Mouse (Mus musculus): ENCODE measurements around the gene Sox5.

Gene Sox5

GRCm38 (mm10) chr6:144716376-144716775, 65.4 kb downstream of the Sox5 start:
- DNase-seq (ENCODE audit: low read depth, low spot score) = no peak

- no peak for DNase-seq (ENCODE audit: low read depth, low spot score)
Measured at GRCm38 (mm10) chr6:144711841-144712240, 69.9 kb downstream of the Sox5 start.

- no peak for DNase-seq (ENCODE audit: low read depth, low spot score)
Measured at GRCm38 (mm10) chr6:144710816-144711215, 71.0 kb downstream of the Sox5 start.

GRCm38 (mm10) chr6:144709614-144710180, 72.1 kb downstream of the Sox5 start:
- DNase-seq (ENCODE audit: low read depth, low spot score) = no peak

GRCm38 (mm10) chr6:144708410-144708809, 73.4 kb downstream of the Sox5 start:
- no peak for DNase-seq (ENCODE audit: low read depth, low spot score)

GRCm38 (mm10) chr6:144707976-144708375, 73.8 kb downstream of the Sox5 start:
- no peak for DNase-seq (ENCODE audit: low read depth, low spot score)

- DNase-seq (ENCODE audit: low read depth, low spot score) = no peak
Measured at GRCm38 (mm10) chr6:144704962-144705361, 76.8 kb downstream of the Sox5 start.

GRCm38 (mm10) chr6:144695660-144696059, 86.1 kb downstream of the Sox5 start:
- DNase-seq (ENCODE audit: low read depth, low spot score) = no peak

GRCm38 (mm10) chr6:144693211-144693899, 88.4 kb downstream of the Sox5 start:
- no peak for DNase-seq (ENCODE audit: low read depth, low spot score)

- no peak for DNase-seq (ENCODE audit: low read depth, low spot score)
Measured at GRCm38 (mm10) chr6:144691298-144692041, 90.3 kb downstream of the Sox5 start.

GRCm38 (mm10) chr6:144689076-144689475, 92.7 kb downstream of the Sox5 start:
- no peak for DNase-seq (ENCODE audit: low read depth, low spot score)

- DNase-seq (ENCODE audit: low read depth, low spot score) = no peak
Measured at GRCm38 (mm10) chr6:144687681-144688080, 94.1 kb downstream of the Sox5 start.

GRCm38 (mm10) chr6:144681045-144681789, 100.6 kb downstream of the Sox5 start:
- DNase-seq (ENCODE audit: low read depth, low spot score) = no peak

GRCm38 (mm10) chr6:144677491-144678133, 104.2 kb downstream of the Sox5 start:
- DNase-seq (ENCODE audit: low read depth, low spot score) = peak; percentile 38

GRCm38 (mm10) chr6:144675111-144675510, 106.7 kb downstream of the Sox5 start:
- no peak for DNase-seq (ENCODE audit: low read depth, low spot score)

GRCm38 (mm10) chr6:144673906-144674305, 107.9 kb downstream of the Sox5 start:
- peak; percentile 78 for DNase-seq (ENCODE audit: low read depth, low spot score)

GRCm38 (mm10) chr6:144670433-144671167, 111.2 kb downstream of the Sox5 start:
- DNase-seq (ENCODE audit: low read depth, low spot score) = peak; percentile 88

- DNase-seq (ENCODE audit: low read depth, low spot score) = no peak
Measured at GRCm38 (mm10) chr6:144666617-144667016, 115.2 kb downstream of the Sox5 start.

- no peak for DNase-seq (ENCODE audit: low read depth, low spot score)
Measured at GRCm38 (mm10) chr6:144664765-144665164, 117.0 kb downstream of the Sox5 start.

- no peak for DNase-seq (ENCODE audit: low read depth, low spot score)
Measured at GRCm38 (mm10) chr6:144663516-144664074, 118.2 kb downstream of the Sox5 start.
